Mouse (Mus musculus) hindbrain, embryonic 15.5 days (tissue): Measurements from ENCODE around the gene Ube2e2. TPM values are rescaled to one million over a fixed set of nuclear protein-coding genes. Genes with fewer than 3 reads are reported as not detected.

Experiments
- ATAC-seq: fragments of 200-750 bp; cut with Nextera tagmentation; 2 replicates; pipeline ENCODE4 v1.8.0; 2017; ENCODE audit warnings: low read depth, moderate number of reproducible peaks, moderate TSS enrichment; ENCODE audit not compliant: low FRiP score
- H3K27ac ChIP-seq: fragments of 300-500 bp; sonication (generic); replicated peaks from 2 replicates; pipeline ENCODE4 v1.5.1; 2015; ENCODE audit warnings: mild to moderate bottlenecking, inconsistent platforms
- H3K27me3 ChIP-seq: fragments of 300-500 bp; sonication (generic); 2 replicates; pipeline ENCODE4 v1.6.1; 2015; ENCODE audit warnings: control low read depth, inconsistent platforms
- H3K36me3 ChIP-seq: fragments of 300-500 bp; sonication (generic); 2 replicates; pipeline ENCODE4 v1.6.1; 2015; ENCODE audit warnings: control low read depth, inconsistent platforms
- H3K4me1 ChIP-seq: fragments of 300-500 bp; sonication (generic); replicated peaks from 2 replicates; pipeline ENCODE4 v1.6.1; 2015; ENCODE audit warnings: control low read depth, inconsistent platforms
- H3K4me2 ChIP-seq: fragments of 300-500 bp; sonication (generic); 2 replicates; pipeline ENCODE4 v1.6.1; 2015; ENCODE audit warnings: moderate library complexity, mild to moderate bottlenecking, inconsistent platforms
- H3K4me3 ChIP-seq: fragments of 300-500 bp; sonication (generic); 2 replicates; pipeline ENCODE4 v1.5.1; 2015; ENCODE audit warnings: mild to moderate bottlenecking, inconsistent platforms
- H3K9ac ChIP-seq: fragments of 300-500 bp; sonication (generic); 2 replicates; pipeline ENCODE4 v1.6.1; 2015; ENCODE audit warnings: inconsistent platforms
- H3K9me3 ChIP-seq: fragments of 300-500 bp; sonication (generic); 2 replicates; pipeline ENCODE4 v1.6.1; 2016; ENCODE audit warnings: control low read depth, inconsistent platforms
- WGBS: fragments of 180-500 bp; shearing (Covaris S2); methylation state at CpG from one replicate; pipeline ENCODE4 v1.1.7; 2015; 5-methylcytosine and 5-hydroxymethylcytosine counted together
- polyA plus RNA-seq: library from polyadenylated mRNA; unstranded; fragments of >200 nt; fragmentation: Nextera tagmentation; extraction: Ambion mirVana; gene quantifications from 2 replicates; pipeline ENCODE4 v1.2.1, GENCODE M21; 2015

Ube2e2 gene
- polyA plus RNA-seq, 1 experiment from 2014 or later: 159 TPM

DNA sequence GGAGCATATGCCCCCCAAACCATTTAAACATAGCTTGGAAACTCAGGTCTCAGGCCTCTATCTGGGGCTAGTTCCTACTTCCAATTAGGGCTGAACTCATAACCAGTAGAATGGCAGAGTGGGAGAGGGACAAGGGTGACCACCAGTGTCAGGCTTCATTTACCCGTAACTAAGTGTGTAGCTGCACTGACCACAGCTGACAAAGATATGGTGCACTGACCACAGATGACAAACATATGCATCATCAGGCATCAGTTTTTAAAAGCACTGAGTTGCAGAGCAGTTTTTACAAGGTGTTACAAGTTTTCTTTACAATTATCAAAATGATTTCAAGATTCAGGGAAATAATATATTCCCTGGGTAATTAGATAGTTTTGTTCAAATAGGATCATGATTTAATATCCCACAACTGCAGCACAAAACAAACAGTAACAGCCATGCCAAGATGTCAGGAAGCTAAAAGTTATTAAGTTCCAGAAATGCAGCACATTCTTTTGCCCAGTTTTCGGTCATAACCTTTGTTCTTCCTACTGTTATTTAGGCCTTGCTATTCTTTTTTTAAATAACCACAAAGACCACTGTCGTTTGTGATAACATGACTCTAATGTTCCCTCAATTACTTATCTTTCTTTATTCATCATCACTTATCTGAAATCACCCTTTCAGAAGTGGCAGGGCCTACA lies 114.9 kb downstream of the Ube2e2 start:
- Histone ChIP-seq H3K27me3 (no peaks in the 10 kb centered on the region), H3K36me3 (no peaks in the 10 kb centered on the region), H3K4me1 (no peaks in the 10 kb centered on the region), H3K4me3 (no peak overlapping the region), H3K4me2 (no peak overlapping the region), H3K9ac (no peak overlapping the region), H3K27ac (no peak overlapping the region), H3K9me3 (no peaks in the 10 kb centered on the region)
- no peak for ATAC-seq
- 87% methylated on average over 3 of the region's 3 CpGs for WGBS

DNA sequence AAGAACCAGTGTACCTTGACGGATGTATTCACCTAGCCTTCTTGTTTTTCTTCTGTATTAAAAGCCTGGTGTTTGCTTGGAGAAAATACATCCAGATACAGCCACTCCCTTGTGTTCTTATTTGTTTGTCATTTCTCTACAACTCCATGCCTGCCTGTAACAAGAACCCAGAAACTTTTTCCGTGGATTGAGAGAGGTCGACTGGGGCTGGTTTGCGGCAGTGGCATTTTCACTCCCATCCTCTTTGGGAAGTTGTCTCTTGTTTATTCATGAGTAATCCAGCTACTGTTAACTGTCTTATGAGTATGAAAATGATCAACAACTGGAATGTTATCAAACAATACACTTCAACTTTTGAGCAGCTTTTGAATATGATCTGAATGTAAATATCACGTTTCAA lies 115.8 kb downstream of the Ube2e2 start:
- H3K9me3 ChIP-seq: no peaks in the 10 kb centered on the region
- no peak overlapping the region for H3K4me2 ChIP-seq
- ATAC-seq: no peak
- H3K27ac ChIP-seq: no peak overlapping the region
- no peak overlapping the region for H3K4me3 ChIP-seq
- H3K27me3 ChIP-seq: no peaks in the 10 kb centered on the region
- H3K36me3 ChIP-seq: no peaks in the 10 kb centered on the region
- no peak overlapping the region for H3K9ac ChIP-seq
- no peaks in the 10 kb centered on the region for H3K4me1 ChIP-seq
- 91% methylated on average over 5 of the region's 5 CpGs for WGBS

DNA sequence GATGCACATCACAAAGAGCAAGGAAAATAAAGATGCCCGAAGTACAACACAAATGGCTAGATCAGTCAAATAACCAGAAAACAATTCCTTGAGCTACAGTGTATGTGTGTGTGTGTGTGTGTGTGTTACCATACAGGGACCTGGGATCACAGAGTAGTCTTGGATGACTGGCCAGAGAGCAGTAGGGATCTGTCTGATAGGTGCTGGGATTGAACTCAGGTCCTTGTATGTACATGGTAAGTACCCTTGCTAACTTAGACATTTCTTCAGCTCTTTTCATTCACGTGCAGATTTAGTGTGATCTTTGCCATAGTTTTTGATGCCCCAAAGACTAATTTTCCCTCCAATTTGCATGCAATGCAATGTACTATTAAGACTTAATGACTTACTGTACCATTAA lies 117.9 kb downstream of the Ube2e2 start:
- 90% methylated on average over 2 of the region's 2 CpGs for WGBS
- Histone ChIP-seq H3K27ac (no peak overlapping the region), H3K4me3 (no peak overlapping the region), H3K36me3 (no peaks in the 10 kb centered on the region), H3K4me1 (no peaks in the 10 kb centered on the region), H3K4me2 (no peak overlapping the region), H3K27me3 (no peaks in the 10 kb centered on the region), H3K9ac (no peak overlapping the region), H3K9me3 (no peaks in the 10 kb centered on the region)
- no peak for ATAC-seq

DNA sequence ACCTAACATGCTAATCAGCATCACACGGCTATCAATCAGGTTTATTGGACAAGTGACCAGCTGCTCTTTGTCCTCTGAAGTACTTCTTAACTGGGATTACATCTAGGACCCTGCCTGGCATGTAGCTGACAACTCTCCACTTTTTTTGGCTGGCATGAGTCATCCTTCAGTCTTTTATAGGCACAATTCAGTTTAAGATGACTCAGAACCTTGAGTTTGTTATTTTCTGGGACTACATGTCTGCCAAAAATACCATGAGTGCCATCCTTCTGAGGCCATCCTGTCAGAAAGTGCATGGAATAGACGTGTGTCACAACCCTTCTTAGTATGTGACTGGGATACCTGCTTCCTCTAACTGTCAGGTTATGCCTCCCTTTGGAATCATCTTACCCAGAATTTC lies 120.3 kb downstream of the Ube2e2 start:
- Histone ChIP-seq H3K4me3 (no peak overlapping the region), H3K36me3 (no peaks in the 10 kb centered on the region), H3K4me1 (no peaks in the 10 kb centered on the region), H3K9me3 (no peaks in the 10 kb centered on the region), H3K9ac (no peak overlapping the region), H3K4me2 (no peak overlapping the region), H3K27ac (no peak overlapping the region), H3K27me3 (no peaks in the 10 kb centered on the region)
- WGBS: 66% methylated on average over 2 of the region's 2 CpGs
- ATAC-seq: no peak

DNA sequence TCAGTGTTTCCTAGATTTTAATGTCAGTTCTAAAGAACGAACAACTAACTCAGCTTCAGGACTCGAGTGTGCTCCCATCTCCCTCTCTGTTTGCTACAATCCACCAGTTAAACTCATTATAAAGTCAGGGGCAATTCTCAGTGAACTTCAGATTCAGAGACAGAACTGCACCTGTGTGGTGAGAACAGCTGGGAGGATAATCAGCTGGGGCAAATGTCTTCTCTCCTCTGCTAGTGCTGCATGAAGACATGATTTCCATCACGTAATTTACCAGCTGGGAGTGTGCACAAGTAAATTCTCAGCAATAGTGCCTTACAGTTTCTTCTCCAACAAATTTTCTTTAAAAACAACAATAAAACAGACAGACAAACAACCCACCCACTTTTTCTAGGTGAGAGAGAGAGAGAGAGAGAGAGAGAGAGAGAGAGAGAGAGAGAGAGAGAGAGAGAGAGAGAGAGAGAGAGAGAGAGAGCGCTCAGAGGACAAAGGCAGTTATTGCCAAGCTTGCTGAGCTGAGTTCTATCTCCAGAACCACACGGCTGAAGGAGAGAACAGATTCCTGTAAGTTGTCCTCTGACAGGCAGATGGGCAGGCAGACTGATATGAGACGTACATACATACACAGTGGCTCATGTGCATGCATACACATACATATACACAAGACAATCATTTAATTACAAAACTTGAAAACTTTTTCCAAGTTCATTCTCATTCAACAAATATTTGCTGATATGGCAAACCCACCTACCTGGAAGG lies 134.3 kb downstream of the Ube2e2 start:
- Histone ChIP-seq H3K36me3 (no peaks in the 10 kb centered on the region), H3K4me1 (peaks cover 7% of the 10 kb centered on the region; the same call in 1 of the 2 replicates), H3K4me2 (no peak overlapping the region), H3K4me3 (no peak overlapping the region), H3K9me3 (no peaks in the 10 kb centered on the region), H3K27ac (no peak overlapping the region), H3K27me3 (no peaks in the 10 kb centered on the region), H3K9ac (no peak overlapping the region)
- 62% methylated on average over 6 of the region's 6 CpGs for whole genome bisulfite sequencing
- no peak for ATAC-seq

DNA sequence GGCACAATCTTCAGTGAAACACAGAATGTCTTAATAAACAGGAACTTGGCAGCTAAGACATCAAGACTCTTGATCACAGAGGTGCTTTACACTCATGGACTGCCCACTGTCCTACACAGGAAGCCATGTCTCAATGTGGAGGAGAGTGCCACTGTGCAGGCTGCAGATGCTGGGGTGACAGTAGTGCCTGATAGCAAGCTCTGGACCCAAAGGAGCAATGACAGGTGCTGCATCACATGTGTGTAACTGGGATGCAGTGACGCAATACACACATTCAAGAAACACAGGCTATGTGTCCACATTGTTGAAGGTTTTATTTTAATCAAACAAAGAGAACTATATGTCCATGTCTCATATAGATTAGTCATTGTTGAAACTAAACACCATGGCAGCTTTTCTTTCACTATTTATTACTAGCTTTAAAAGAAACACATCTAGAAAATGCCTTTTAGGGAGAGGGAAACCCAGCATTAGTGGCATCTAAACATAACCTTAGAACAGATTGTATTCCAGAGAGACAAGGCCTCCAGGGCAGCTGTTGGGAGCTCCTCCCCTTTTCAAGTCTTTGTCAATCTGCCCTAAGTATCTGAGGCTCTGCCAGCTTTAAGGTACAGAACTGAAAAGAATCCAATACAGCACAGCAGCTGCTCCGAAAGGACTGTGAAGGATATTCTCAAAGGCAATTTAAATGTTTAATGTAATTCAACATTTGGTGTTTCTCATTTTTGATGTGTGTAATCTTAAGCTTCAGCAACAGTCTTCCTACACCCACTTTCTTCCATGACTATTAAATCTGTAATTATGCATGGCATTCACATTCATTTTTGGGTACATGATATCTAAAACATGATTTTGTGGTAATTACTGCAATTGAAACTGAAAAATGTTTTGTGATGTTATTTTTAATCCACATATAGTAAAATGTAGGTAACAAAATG lies 135.2 kb downstream of the Ube2e2 start:
- 48% methylated on average over 2 of the region's 2 CpGs for WGBS
- 0 out of 2 replicates have a peak overlapping the region, but pooled peaks have one; percentile 18 for H3K27ac ChIP-seq
- no peaks in the 10 kb centered on the region for H3K27me3 ChIP-seq
- H3K4me3 ChIP-seq: no peak overlapping the region
- no peak overlapping the region for H3K4me2 ChIP-seq
- peaks cover 7% of the 10 kb centered on the region; the same call in 1 of the 2 replicates for H3K4me1 ChIP-seq
- H3K9me3 ChIP-seq: no peaks in the 10 kb centered on the region
- peak; percentile 71 for ATAC-seq
- H3K9ac ChIP-seq: no peak overlapping the region
- no peaks in the 10 kb centered on the region for H3K36me3 ChIP-seq

DNA sequence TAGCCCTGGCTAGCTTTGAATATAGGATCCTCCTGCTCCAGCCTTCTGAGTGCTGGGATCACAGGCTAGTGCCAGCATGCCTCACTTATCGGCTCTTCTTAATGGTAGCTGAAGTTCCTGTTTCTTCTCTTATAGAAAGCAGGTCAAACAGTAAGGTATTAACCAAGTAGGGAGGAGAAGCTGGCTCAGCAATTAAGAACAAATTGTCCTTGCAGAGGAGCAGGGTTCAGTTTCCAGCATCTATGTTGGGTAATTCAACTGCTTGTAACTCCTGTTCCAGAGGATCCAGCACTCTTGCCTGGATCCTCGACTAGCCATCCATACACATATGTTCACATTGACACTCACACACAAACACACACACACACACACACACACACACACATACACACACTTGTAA lies 136.1 kb downstream of the Ube2e2 start:
- no peak overlapping the region for H3K4me2 ChIP-seq
- no peak for ATAC-seq

DNA sequence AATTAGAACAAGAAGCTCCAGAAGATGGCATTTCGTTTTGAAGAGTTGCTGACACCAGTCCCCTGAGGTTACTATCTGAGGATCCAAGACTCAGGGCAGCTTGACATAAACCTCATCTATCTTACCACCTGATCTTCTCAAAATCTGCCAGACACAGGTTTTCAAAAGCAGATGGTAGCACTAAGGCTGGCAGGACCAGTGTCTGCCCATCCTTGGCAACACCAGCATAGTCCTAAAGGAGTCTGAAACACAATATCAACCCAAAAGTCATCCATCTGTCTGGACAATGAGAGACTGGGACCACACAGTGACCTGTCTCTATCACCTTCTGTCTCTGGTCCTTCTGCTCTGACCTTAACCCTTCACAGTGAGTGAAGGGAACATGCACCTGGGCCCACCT lies 138.7 kb downstream of the Ube2e2 start:
- WGBS: 71% methylated on average over 1 of the region's 1 CpGs
- H3K4me1 ChIP-seq: peaks cover 7% of the 10 kb centered on the region; the same call in 1 of the 2 replicates
- H3K9ac ChIP-seq: no peak overlapping the region
- H3K36me3 ChIP-seq: no peaks in the 10 kb centered on the region
- 0 out of 2 replicates have a peak, but pooled peaks cover 4% of the 10 kb centered on the region for H3K9me3 ChIP-seq
- 0 out of 2 replicates have a peak, but pooled peaks have one; percentile 39 for ATAC-seq
- H3K4me2 ChIP-seq: no peak overlapping the region
- H3K4me3 ChIP-seq: no peak overlapping the region
- H3K27me3 ChIP-seq: no peaks in the 10 kb centered on the region
- no peak overlapping the region for H3K27ac ChIP-seq

More for the DNA sequence above, 136.1 kb downstream of the Ube2e2 start:
- H3K9me3 ChIP-seq: no peaks in the 10 kb centered on the region
- no peak overlapping the region for H3K27ac ChIP-seq
- no peak overlapping the region for H3K9ac ChIP-seq
- 90% methylated on average over 2 of the region's 2 CpGs for WGBS
- H3K4me3 ChIP-seq: no peak overlapping the region
- no peaks in the 10 kb centered on the region for H3K27me3 ChIP-seq
- peaks cover 7% of the 10 kb centered on the region; the same call in 1 of the 2 replicates for H3K4me1 ChIP-seq
- H3K36me3 ChIP-seq: no peaks in the 10 kb centered on the region

DNA sequence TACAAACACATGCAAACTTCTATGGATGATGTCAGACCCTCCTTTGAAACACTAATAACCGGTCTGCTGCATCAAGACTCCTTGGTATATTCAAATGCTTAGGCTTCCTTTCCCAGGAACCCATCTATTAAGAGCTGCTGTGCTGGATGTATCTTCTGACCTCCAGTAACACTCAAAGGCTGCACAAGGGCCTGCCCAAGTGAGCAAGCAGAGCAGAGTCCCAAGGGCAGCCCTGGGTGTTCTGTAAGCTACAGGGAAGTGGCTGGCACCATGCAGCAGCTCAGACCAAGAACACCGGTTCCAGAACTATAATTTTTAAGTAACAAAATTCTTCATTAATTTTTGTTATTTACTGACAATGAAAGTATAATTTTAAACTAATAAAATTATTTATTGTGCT lies 139.5 kb downstream of the Ube2e2 start:
- Histone ChIP-seq H3K4me2 (no peak overlapping the region), H3K4me1 (peaks cover 7% of the 10 kb centered on the region; the same call in 1 of the 2 replicates), H3K27me3 (no peaks in the 10 kb centered on the region), H3K4me3 (no peak overlapping the region), H3K9me3 (0 out of 2 replicates have a peak, but pooled peaks cover 4% of the 10 kb centered on the region), H3K9ac (no peak overlapping the region), H3K36me3 (no peaks in the 10 kb centered on the region), H3K27ac (no peak overlapping the region)
- 95% methylated on average over 2 of the region's 2 CpGs for WGBS
- no peak for ATAC-seq

DNA sequence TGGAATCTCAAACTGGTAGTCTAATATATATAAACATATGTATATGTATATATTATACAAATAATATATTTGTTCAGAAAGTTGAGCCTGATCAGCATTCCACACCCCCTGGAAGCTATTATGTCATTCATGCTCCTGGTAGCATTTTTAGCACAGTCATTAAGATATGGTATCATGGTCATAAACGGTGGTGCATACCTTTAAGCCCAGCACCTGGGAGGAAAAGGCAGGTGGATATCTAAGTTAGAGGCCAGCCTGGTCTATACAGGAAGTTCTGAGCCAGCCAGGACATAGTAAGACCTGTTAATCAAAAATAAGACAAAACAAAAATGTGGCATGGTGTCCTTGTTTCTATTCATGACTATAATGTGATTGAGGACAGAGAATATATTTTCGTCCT lies 140.1 kb downstream of the Ube2e2 start:
- H3K27ac ChIP-seq: no peak overlapping the region
- 0 out of 2 replicates have a peak, but pooled peaks cover 4% of the 10 kb centered on the region for H3K9me3 ChIP-seq
- H3K4me2 ChIP-seq: no peak overlapping the region
- H3K4me1 ChIP-seq: peaks cover 5% of the 10 kb centered on the region; the same call in 1 of the 2 replicates
- no peaks in the 10 kb centered on the region for H3K36me3 ChIP-seq
- no peak overlapping the region for H3K4me3 ChIP-seq
- no peaks in the 10 kb centered on the region for H3K27me3 ChIP-seq
- H3K9ac ChIP-seq: no peak overlapping the region
- no peak for ATAC-seq
- 94% methylated on average over 2 of the region's 2 CpGs for WGBS

DNA sequence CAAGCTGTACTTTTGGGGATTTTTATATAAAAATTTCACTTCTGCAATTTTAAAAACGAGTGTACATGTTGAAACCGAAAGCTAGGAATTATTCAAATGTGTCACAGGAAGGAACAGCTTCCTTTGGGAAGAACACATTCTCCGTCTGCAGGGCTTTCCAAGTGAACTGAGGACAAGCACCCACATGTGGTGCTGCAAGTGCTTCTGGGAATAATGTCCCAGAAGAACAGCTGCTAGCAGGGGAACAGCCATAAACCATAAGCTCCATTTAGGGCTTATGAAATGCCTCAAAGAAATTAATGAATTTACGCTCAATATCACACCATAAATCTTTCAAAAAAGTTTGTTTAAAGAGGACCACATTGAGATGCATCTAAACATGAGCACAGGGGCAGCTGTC lies 162.9 kb downstream of the Ube2e2 start:
- Histone ChIP-seq H3K27ac (no peak overlapping the region), H3K9ac (no peak overlapping the region), H3K36me3 (no peaks in the 10 kb centered on the region), H3K27me3 (no peaks in the 10 kb centered on the region), H3K4me2 (no peak overlapping the region), H3K9me3 (no peaks in the 10 kb centered on the region), H3K4me1 (no peaks in the 10 kb centered on the region), H3K4me3 (no peak overlapping the region)
- ATAC-seq: no peak
- 73% methylated on average over 4 of the region's 4 CpGs for WGBS
